In the genomic region with DNA sequence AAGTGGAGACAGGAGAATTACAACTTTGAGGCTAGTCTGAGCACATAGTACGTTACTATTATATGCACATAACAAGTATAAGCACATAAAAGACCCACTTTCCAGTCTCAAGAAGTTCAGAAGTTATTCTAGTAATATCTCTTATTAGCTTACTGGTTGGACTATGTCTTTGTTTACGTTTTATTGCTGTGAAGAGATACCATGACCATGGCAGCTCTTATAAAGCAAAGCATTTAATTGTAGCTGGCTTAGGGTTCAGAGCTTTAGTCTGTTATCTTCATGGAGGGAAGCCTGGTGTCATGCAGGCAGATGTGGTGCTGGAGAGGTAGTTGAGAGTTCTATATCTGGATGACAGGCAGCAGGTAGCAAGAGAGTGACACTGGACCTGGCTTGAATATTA, we compare ENCODE assay signal across 23 mouse cellular contexts.
"Had no signal": no experiment of that assay in that cellular context is flagged by ENCODE, and none has a peak within 500 bp of the region (broad histone marks: within the 10 kb centered on the region; RNA-seq: fewer than 3 reads in every experiment).

No protein-coding gene starts in this region.

- H3K36me3 ChIP-seq: heart, embryonic 10.5 days; heart, embryonic 13.5 days; hindbrain, embryonic 10.5 days; hindbrain, embryonic 12.5 days; limb, embryonic 13.5 days; limb, embryonic 15.5 days; liver, embryonic 13.5 days had no signal

- H3K4me3 ChIP-seq: gastrocnemius, adult 2 months; heart, embryonic 10.5 days; heart, embryonic 13.5 days; hindbrain, embryonic 10.5 days; hindbrain, embryonic 12.5 days; limb, embryonic 13.5 days; limb, embryonic 15.5 days; liver, embryonic 13.5 days had no signal

- H3K27me3 ChIP-seq: heart, embryonic 13.5 days; hindbrain, embryonic 12.5 days; limb, embryonic 13.5 days; limb, embryonic 15.5 days; liver, embryonic 13.5 days had no signal

- H3K4me1 ChIP-seq: limb, embryonic 13.5 days; limb, embryonic 15.5 days had no signal

- H3K27ac ChIP-seq: hindbrain, embryonic 10.5 days; hindbrain, embryonic 12.5 days; hindbrain, embryonic 14.5 days; limb, embryonic 13.5 days; limb, embryonic 15.5 days had no signal

- H3K9ac ChIP-seq: heart, embryonic 13.5 days; hindbrain, embryonic 12.5 days; hindbrain, embryonic 14.5 days; limb, embryonic 13.5 days; limb, embryonic 15.5 days; liver, embryonic 13.5 days had no signal

- DNase-seq: gastrocnemius, adult 2 months; gastrocnemius, postnatal 10 days; gastrocnemius, postnatal 25 days; heart, adult 18-20 months; heart, postnatal 10 days; heart, postnatal 36 days; kidney, adult 18-20 months; kidney, adult 8-10 months; kidney, postnatal 10 days; kidney, postnatal 36 days; layer of hippocampus, adult 9-11 months; layer of hippocampus, postnatal 36 days; left cerebral cortex, postnatal 4 days; liver, embryonic 13.5 days had no signal

- H3K4me2 ChIP-seq: heart, embryonic 13.5 days; hindbrain, embryonic 12.5 days; hindbrain, embryonic 14.5 days; limb, embryonic 13.5 days; limb, embryonic 15.5 days; liver, embryonic 13.5 days had no signal

- ATAC-seq: forebrain, embryonic 16.5 days; hindbrain, embryonic 16.5 days had no signal

- H3K9me3 ChIP-seq: heart, embryonic 10.5 days; heart, embryonic 13.5 days; hindbrain, embryonic 10.5 days; hindbrain, embryonic 12.5 days; limb, embryonic 13.5 days; limb, embryonic 15.5 days; liver, embryonic 13.5 days had no signal
